Mouse (Mus musculus) G1E (cell line): ENCODE measurements around the gene Ggta1. TPM values are rescaled to one million over a fixed set of nuclear protein-coding genes. Genes with fewer than 3 reads are reported as not detected.

Source experiments
- ATAC-seq: 2 replicates; pipeline ENCODE4 v1.8.0; 2016; ENCODE audit warnings: mild to moderate bottlenecking; ENCODE audit not compliant: insufficient number of reproducible peaks, poor library complexity, low FRiP score, severe bottlenecking; ENCODE audit errors: extremely low read depth
- DNase-seq: peaks from one replicate; pipeline ENCODE4 v3.0.0; 2012; ENCODE audit warnings: low spot score
- H3K27me3 ChIP-seq: 2 replicates; pipeline ENCODE4 v1.6.1; 2012; ENCODE audit warnings: mild to moderate bottlenecking, low read length, inconsistent platforms; ENCODE audit not compliant: insufficient read depth
- H3K36me3 ChIP-seq: replicated peaks from 2 replicates; pipeline ENCODE3; 2012; ENCODE audit warnings: mild to moderate bottlenecking, inconsistent platforms
- H3K4me1 ChIP-seq: 2 replicates; pipeline ENCODE4 v1.6.1; 2012; ENCODE audit warnings: low read depth, low read length, inconsistent platforms, mixed read lengths; ENCODE audit not compliant: insufficient read depth
- H3K4me3 ChIP-seq: 2 replicates; pipeline ENCODE4 v1.5.1; 2012; ENCODE audit warnings: low read depth, mild to moderate bottlenecking, inconsistent platforms, low read length, moderate library complexity, mixed read lengths
- H3K9me3 ChIP-seq: replicated peaks from 2 replicates; pipeline ENCODE4 v1.6.1; 2012; ENCODE audit warnings: inconsistent platforms
- CTCF ChIP-seq: IDR thresholded peaks from 2 replicates; pipeline ENCODE4 v1.5.1; 2012; ENCODE audit warnings: low read depth, low read length, inconsistent platforms, mixed read lengths
- GATA1 ChIP-seq: IDR thresholded peaks from 2 replicates; pipeline ENCODE4 v1.6.1; 2012; ENCODE audit warnings: borderline replicate concordance, low read length, inconsistent platforms, mixed read lengths
- GATA2 ChIP-seq: IDR thresholded peaks from 2 replicates; pipeline ENCODE4 v1.6.1; 2012; ENCODE audit warnings: low read depth, low read length, inconsistent platforms, borderline replicate concordance
- POLR2AphosphoS5 ChIP-seq: IDR thresholded peaks from 2 replicates; pipeline ENCODE4 v1.6.1; 2012; ENCODE audit warnings: low read depth, low read length, inconsistent platforms; ENCODE audit not compliant: insufficient replicate concordance
- TAL1 ChIP-seq: conservative IDR thresholded peaks from 2 replicates; pipeline ENCODE4 v1.6.1; 2012; ENCODE audit warnings: low read depth, low read length, inconsistent platforms, mixed read lengths
- polyA plus RNA-seq: library from polyadenylated mRNA; stranded (reverse); fragments of >175 nt; gene quantifications from 2 replicates; pipeline ENCODE4 v1.2.3, GENCODE M21; 2012
- total RNA-seq, 2 experiments: library from RNA; stranded (forward) in 1 of 2; stranded (reverse) in 1 of 2; fragments of 200-1000 nt in 1 of 2; fragments of >200 nt in 1 of 2; fragmentation: Nextera tagmentation in 1 of 2; gene quantifications; 2 replicates each; pipeline ENCODE4 v1.2.3; 2014 to 2017

Gene Ggta1
- total and polyA plus RNA-seq, 3 experiments, result 10.7 to 58.2 (median 27.2) TPM

DNA sequence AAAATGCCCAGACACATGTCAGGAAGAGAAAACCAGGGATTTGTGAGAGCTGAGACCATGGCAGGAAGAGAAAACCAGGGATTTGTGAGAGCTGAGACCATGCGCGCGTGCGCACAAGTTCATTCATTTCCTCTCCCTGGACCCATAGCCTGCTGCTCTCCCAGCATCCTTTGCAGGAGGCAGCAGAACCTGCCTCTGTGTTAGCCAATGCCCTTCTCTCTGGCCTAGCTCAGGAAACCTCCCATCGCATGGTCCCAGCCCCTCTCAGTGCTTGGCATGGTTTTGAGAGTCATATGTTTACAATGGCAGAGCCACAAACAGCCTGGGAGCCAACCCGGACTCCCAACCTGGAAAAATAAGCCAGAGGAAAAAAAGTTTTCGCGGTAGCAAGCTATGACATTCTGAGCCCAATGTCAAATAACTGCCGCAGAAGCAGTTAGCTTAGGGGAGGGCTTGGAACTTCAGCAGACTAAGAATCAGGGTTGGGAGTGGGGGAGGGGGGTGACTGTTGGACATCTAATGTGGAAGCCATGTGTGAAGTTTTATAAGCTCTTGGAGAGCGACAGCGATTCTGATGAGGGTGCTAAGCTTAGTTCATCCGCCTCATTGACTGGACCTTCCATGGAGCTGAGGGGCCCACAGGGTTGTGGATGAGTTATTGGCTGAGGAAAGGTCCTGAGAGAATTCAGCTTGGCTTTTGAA lies 40.1 kb upstream of the Ggta1 start:
- Histone ChIP-seq H3K4me1 (peaks cover 94% of the 10 kb centered on the region), H3K27me3 (no peaks in the 10 kb centered on the region), H3K36me3 (peaks cover 17% of the 10 kb centered on the region), H3K9me3 (no peaks in the 10 kb centered on the region; the same call in 1 of the 2 replicates), H3K4me3 (peak overlapping the region; percentile 68)
- TF ChIP-seq GATA2 (no peak), POLR2AphosphoS5 (no peak), GATA1 (no peak), TAL1 (no peak), CTCF (no peak)
- ATAC-seq, result no peak
- no peak for DNase-seq

DNA sequence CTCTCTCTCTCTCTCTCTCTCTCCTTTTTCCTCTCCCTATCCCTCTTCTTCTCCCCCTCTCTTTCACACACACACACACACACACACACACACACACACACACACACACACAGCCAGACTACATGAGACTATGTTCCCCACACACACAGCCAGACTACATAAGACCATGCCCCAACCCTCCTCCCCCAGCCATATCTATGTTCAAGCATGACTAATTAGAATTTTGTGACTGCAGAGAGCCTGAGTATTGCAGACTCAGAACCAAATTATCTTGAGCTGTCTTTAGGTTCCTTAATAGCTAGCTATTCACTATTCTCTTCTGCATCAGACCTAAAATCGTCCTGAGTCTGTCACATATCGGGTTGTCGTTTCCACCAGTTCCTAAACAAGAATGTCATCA lies 39.5 kb upstream of the Ggta1 start:
- peaks cover 19% of the 10 kb centered on the region for H3K36me3 ChIP-seq
- peaks cover 94% of the 10 kb centered on the region for H3K4me1 ChIP-seq
- no peak for ATAC-seq
- no peak for DNase-seq
- no peaks in the 10 kb centered on the region; the same call in 1 of the 2 replicates for H3K9me3 ChIP-seq
- TF ChIP-seq GATA2 (no peak), POLR2AphosphoS5 (no peak), GATA1 (no peak), CTCF (no peak), TAL1 (no peak)
- peak overlapping the region; percentile 68; the same call in 1 of the 2 replicates for H3K4me3 ChIP-seq
- no peaks in the 10 kb centered on the region for H3K27me3 ChIP-seq

DNA sequence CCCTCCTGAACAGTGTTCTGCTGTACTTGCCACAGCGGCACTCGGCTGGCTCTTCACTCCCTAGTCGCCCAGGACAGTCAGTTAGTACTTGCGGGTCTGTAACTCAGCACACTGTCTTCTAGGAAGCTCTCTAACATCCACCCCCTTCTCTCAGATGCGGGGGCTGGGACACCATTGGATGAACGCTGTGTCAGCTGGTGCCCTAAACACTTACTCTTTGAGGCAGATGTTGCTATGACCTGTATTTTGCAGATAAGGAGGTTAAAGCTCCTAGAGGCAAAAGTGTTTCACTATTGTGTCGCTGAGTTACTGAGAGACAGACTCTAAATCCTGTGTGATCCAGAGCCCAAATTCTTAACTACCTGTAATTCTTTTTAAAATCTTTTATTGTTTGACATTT lies 36.4 kb upstream of the Ggta1 start:
- peak; percentile 77 for DNase-seq
- peaks cover 24% of the 10 kb centered on the region for H3K36me3 ChIP-seq
- H3K9me3 ChIP-seq, result no peaks in the 10 kb centered on the region; the same call in 1 of the 2 replicates
- TF ChIP-seq GATA2, result no peak
- TF ChIP-seq TAL1, result peak; percentile 74
- ATAC-seq, result peak; percentile 56
- H3K27me3 ChIP-seq, result no peaks in the 10 kb centered on the region; the same call in 1 of the 2 replicates
- H3K4me1 ChIP-seq, result peaks cover 90% of the 10 kb centered on the region
- peak overlapping the region; percentile 36; the same call in 1 of the 2 replicates for H3K4me3 ChIP-seq

DNA sequence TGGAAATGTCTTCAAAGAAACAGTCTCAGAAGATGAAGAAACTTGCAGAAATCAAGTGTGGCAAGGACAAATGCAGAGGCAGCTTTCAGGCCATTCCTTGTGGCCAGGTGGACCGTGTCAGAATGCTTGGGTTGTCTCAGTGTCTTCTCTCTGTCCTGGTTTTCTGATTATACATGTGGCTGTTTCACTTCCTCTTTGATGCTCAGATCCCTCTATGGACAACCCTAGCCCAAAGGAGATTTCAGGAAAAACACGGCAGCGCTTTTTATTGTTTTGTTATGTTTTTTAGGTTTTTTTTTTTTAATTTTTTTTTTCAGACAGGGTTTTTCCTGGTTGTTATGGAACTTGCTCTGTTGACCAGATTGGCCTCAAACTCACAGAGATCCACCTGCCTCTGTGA lies 35.9 kb upstream of the Ggta1 start:
- no peak for TF ChIP-seq GATA2
- no peak for TF ChIP-seq TAL1
- TF ChIP-seq POLR2AphosphoS5, result no peak
- TF ChIP-seq GATA1, result no peak
- no peak for TF ChIP-seq CTCF
- Histone ChIP-seq H3K27me3 (no peaks in the 10 kb centered on the region; the same call in 1 of the 2 replicates), H3K36me3 (peaks cover 24% of the 10 kb centered on the region), H3K9me3 (no peaks in the 10 kb centered on the region; the same call in 1 of the 2 replicates), H3K4me3 (peak overlapping the region; percentile 36; the same call in 1 of the 2 replicates), H3K4me1 (peaks cover 85% of the 10 kb centered on the region)
- no peak for ATAC-seq
- DNase-seq, result no peak

DNA sequence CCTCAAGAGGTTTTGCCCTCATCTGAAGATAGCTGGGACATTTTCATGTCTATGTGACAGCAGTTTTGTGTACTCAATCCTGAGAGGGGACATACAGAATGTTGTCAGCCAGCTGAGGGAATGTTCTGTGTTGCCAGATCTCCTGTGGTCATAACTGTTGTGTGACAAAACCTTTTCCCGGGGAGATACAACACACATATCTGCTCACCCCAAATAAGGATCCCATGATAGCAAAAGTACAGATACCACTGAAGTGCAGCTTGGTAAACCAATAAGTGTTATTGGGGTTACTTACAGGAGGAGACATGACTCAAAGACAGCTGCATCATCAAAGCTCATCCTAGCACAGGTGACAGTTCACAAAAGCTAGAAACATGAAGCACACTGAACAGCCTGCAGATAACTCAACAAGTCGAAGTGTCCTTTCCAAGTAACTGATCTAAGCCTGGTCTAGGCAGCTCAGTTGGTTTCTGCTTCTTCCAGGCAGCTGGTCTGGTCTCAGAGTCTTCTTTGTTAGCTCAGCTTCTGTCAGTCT lies 34.7 kb upstream of the Ggta1 start:
- no peaks in the 10 kb centered on the region; the same call in 1 of the 2 replicates for H3K9me3 ChIP-seq
- peaks cover 24% of the 10 kb centered on the region for H3K36me3 ChIP-seq
- peaks cover 72% of the 10 kb centered on the region for H3K4me1 ChIP-seq
- DNase-seq (no peak), ATAC-seq (no peak)
- no peak for TF ChIP-seq POLR2AphosphoS5
- TF ChIP-seq TAL1, result no peak
- TF ChIP-seq CTCF, result no peak
- no peak for TF ChIP-seq GATA1
- no peak for TF ChIP-seq GATA2
- H3K27me3 ChIP-seq, result peaks cover 2% of the 10 kb centered on the region; the same call in 1 of the 2 replicates
- no peak overlapping the region for H3K4me3 ChIP-seq

DNA sequence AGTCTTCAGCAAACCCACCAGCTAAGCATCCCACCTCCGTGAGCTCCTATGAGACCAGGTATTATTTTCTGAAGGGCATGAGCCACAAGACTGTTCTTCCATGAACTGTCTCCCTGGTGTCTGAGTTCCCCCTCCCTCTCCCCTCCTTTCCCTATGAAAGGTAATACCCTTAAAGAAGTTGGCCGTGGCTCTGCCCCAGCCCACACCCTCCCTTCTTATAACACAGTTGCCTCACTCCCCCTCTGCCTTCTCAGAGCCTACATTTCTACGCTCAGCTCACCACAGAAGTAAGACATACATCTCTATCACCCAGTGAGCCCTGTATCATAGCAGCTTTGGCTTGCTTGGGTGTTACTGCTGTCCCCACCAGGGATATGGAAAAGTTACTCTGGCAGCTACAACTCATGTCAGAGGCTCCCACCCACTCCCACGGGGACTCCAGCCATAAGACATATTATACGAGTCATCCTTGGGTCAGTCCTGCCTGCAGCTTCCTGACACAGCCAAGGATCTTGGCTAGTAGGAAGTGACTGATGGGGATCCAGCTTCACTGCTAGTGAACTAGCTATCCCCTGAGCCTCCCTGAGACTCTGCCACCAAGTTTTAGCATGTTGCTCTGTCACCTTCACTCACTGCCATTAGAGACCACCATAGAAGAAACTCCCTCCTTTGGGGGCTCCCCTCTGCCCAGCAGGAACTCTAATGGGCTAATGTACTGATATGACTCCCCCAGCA lies 33.4 kb upstream of the Ggta1 start:
- ATAC-seq, result no peak
- TF ChIP-seq CTCF, result no peak
- no peak for TF ChIP-seq POLR2AphosphoS5
- TF ChIP-seq TAL1, result no peak
- TF ChIP-seq GATA1, result no peak
- TF ChIP-seq GATA2, result no peak
- Histone ChIP-seq H3K4me1 (peaks cover 60% of the 10 kb centered on the region), H3K4me3 (no peak overlapping the region), H3K27me3 (peaks cover 2% of the 10 kb centered on the region; the same call in 1 of the 2 replicates), H3K9me3 (no peaks in the 10 kb centered on the region; the same call in 1 of the 2 replicates), H3K36me3 (peaks cover 19% of the 10 kb centered on the region)
- no peak for DNase-seq
